ENCODE assay signal across 12 mouse cellular contexts in the genomic region with DNA sequence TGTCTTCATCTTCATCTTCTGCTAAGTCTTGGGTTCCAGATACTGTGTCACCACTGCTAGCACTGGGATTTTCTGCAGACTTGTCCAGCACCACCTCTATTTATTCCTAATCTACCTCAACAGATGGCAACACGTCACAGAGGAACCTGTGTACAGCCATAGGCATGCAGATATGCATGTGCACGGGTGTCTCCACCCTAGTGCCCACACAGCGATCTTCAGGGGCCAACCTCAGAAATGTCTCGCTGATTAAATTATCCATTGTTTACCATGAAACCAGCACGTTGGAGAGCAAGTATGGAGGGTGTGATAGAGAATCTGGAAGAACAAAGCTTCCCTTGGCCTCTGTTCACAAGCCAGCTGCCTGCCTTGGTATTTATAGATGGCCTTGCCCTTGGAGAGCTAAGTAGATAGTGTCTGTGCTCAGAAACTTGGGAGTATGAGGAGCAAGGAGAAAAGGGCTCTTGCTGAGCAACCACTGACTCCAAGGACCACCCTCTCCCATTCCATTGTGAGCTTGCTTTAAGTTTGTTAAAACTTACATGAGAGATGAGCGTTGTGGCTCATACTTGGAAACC.
"Had no signal": no experiment of that assay in that cellular context is flagged by ENCODE, and none has a peak within 500 bp of the region (broad histone marks: within the 10 kb centered on the region; RNA-seq: fewer than 3 reads in every experiment).

No protein-coding gene starts in this region.

- H3K4me3 ChIP-seq: limb, embryonic 10.5 days; midbrain, embryonic 13.5 days had no signal

- H3K4me1 ChIP-seq: limb, embryonic 10.5 days; midbrain, embryonic 13.5 days had no signal

- H3K9me3 ChIP-seq: limb, embryonic 10.5 days; midbrain, embryonic 13.5 days had no signal

- H3K27me3 ChIP-seq: midbrain, embryonic 13.5 days had no signal

- ATAC-seq: intestine, postnatal 0 days; lung, postnatal 0 days; midbrain, embryonic 13.5 days had no signal

- DNase-seq: kidney, adult 9 months; kidney, postnatal 36 days; lung, adult 2 months; lung, postnatal 36 days; thymus, adult 2 months; thymus, postnatal 25 days had no signal

- H3K36me3 ChIP-seq: limb, embryonic 10.5 days had no signal

- H3K4me2 ChIP-seq: midbrain, embryonic 13.5 days had no signal

- H3K9ac ChIP-seq: midbrain, embryonic 13.5 days had no signal

- H3K27ac ChIP-seq: kidney, postnatal 0 days; limb, embryonic 10.5 days; midbrain, embryonic 13.5 days; stomach, postnatal 0 days had no signal
